Mouse (Mus musculus) heart, postnatal 0 days (tissue): ENCODE measurements around the gene Dhx16.

Experiments used
- CTCF ChIP-seq: IDR thresholded peaks from 2 replicates; pipeline ENCODE4 v1.5.1; 2016; ENCODE audit warnings: antibody characterized with exemption, control low read depth, low read depth
- EP300 ChIP-seq: IDR thresholded peaks from 2 replicates; pipeline ENCODE4 v1.6.1; 2016; ENCODE audit warnings: antibody characterized with exemption, low read depth

GRCm38 (mm10) chr17:35907609-35908008 is 28.0 kb downstream of the Dhx16 start:
- TF ChIP-seq CTCF, result no peak
- TF ChIP-seq EP300, result no peak
